Mouse (Mus musculus) embryonic facial prominence, embryonic 15.5 days (tissue): ENCODE data around the gene Isoc2a. TPM values are rescaled to one million over a fixed set of nuclear protein-coding genes. Genes with fewer than 3 reads are reported as not detected.
A peak's percentile ranks its signal among the peaks of the same experiment; 100 is the strongest.
"Not testable (repeated sequence)": the region's sequence is repeated elsewhere in the genome, so short reads cannot be mapped to it uniquely, and the experiment has no call there.

ENCODE experiments used
- ATAC-seq: fragments of 200-750 bp; cut with Nextera tagmentation; 2 replicates; pipeline ENCODE4 v1.8.0; 2017; ENCODE audit warnings: low read depth, moderate TSS enrichment; ENCODE audit not compliant: insufficient number of reproducible peaks, low FRiP score, low TSS enrichment
- H3K27ac ChIP-seq: fragments of 300-500 bp; sonication (generic); replicated peaks from 2 replicates; pipeline ENCODE4 v1.5.1; 2015; ENCODE audit warnings: mild to moderate bottlenecking, inconsistent platforms
- H3K27me3 ChIP-seq: fragments of 300-500 bp; sonication (generic); 2 replicates; pipeline ENCODE4 v1.6.1; 2015; ENCODE audit warnings: inconsistent platforms
- H3K36me3 ChIP-seq: fragments of 300-500 bp; sonication (generic); 2 replicates; pipeline ENCODE4 v1.6.1; 2015; ENCODE audit warnings: mild to moderate bottlenecking, inconsistent platforms
- H3K4me1 ChIP-seq: fragments of 300-500 bp; sonication (generic); 2 replicates; pipeline ENCODE4 v1.6.1; 2015; ENCODE audit warnings: inconsistent platforms
- H3K4me2 ChIP-seq: fragments of 300-500 bp; sonication (generic); replicated peaks from 2 replicates; pipeline ENCODE4 v1.6.1; 2015; ENCODE audit warnings: mild to moderate bottlenecking, inconsistent platforms
- H3K4me3 ChIP-seq: fragments of 300-500 bp; sonication (generic); replicated peaks from 2 replicates; pipeline ENCODE4 v1.5.1; 2015; ENCODE audit warnings: mild to moderate bottlenecking, inconsistent platforms
- H3K9ac ChIP-seq: fragments of 300-500 bp; sonication (generic); 2 replicates; pipeline ENCODE4 v1.6.1; 2015; ENCODE audit warnings: inconsistent platforms
- H3K9me3 ChIP-seq: fragments of 300-500 bp; sonication (generic); replicated peaks from 2 replicates; pipeline ENCODE4 v1.6.1; 2016; ENCODE audit warnings: inconsistent platforms
- WGBS: fragments of 180-500 bp; shearing (Covaris S2); methylation state at CpG from one replicate; pipeline ENCODE4 v1.1.7; 2015; 5-methylcytosine and 5-hydroxymethylcytosine counted together
- polyA plus RNA-seq: library from polyadenylated mRNA; unstranded; fragments of >200 nt; fragmentation: Nextera tagmentation; extraction: Ambion mirVana; gene quantifications from 2 replicates; pipeline ENCODE4 v1.2.1, GENCODE M21; 2015

Gene Isoc2a
- polyA plus RNA-seq, 1 experiment from 2014 or later = 1.2 TPM

- Histone ChIP-seq H3K27me3 (peaks cover 7% of the 10 kb centered on the region; the same call in 1 of the 2 replicates), H3K4me2 (no peak overlapping the region), H3K9ac (no peak overlapping the region), H3K4me3 (no peak overlapping the region), H3K27ac (no peak overlapping the region), H3K4me1 (no peaks in the 10 kb centered on the region), H3K36me3 (no peaks in the 10 kb centered on the region), H3K9me3 (no peaks in the 10 kb centered on the region)
- 74% methylated on average over 11 of the region's 11 CpGs for WGBS
- no peak for ATAC-seq
Observed at GRCm38 (mm10) chr7:4850621-4851314, 26.2 kb upstream of the Isoc2a start.

GRCm38 (mm10) chr7:4851315-4851688, 25.7 kb upstream of the Isoc2a start:
- Histone ChIP-seq H3K27ac (no peak overlapping the region), H3K9ac (no peak overlapping the region), H3K4me1 (no peaks in the 10 kb centered on the region), H3K4me3 (no peak overlapping the region), H3K4me2 (no peak overlapping the region), H3K36me3 (no peaks in the 10 kb centered on the region), H3K9me3 (no peaks in the 10 kb centered on the region), H3K27me3 (peaks cover 7% of the 10 kb centered on the region; the same call in 1 of the 2 replicates)
- WGBS = 61% methylated on average over 8 of the region's 8 CpGs
- ATAC-seq = no peak

GRCm38 (mm10) chr7:4853613-4854012, 23.3 kb upstream of the Isoc2a start:
- H3K9me3 ChIP-seq = no peaks in the 10 kb centered on the region
- H3K27ac ChIP-seq = no peak overlapping the region
- H3K27me3 ChIP-seq = peaks cover 2% of the 10 kb centered on the region; the same call in 1 of the 2 replicates
- ATAC-seq = no peak
- no peaks in the 10 kb centered on the region for H3K36me3 ChIP-seq
- H3K9ac ChIP-seq = no peak overlapping the region
- 83% methylated on average over 3 of the region's 3 CpGs for WGBS
- no peaks in the 10 kb centered on the region for H3K4me1 ChIP-seq
- no peak overlapping the region for H3K4me2 ChIP-seq
- no peak overlapping the region for H3K4me3 ChIP-seq

- Histone ChIP-seq H3K27ac (no peak overlapping the region), H3K9me3 (no peaks in the 10 kb centered on the region), H3K27me3 (no peaks in the 10 kb centered on the region), H3K4me2 (no peak overlapping the region), H3K36me3 (no peaks in the 10 kb centered on the region), H3K9ac (no peak overlapping the region), H3K4me1 (peaks cover 7% of the 10 kb centered on the region; the same call in 1 of the 2 replicates), H3K4me3 (no peak overlapping the region)
- ATAC-seq = no peak
- WGBS = 87% methylated on average over 9 of the region's 9 CpGs
Observed at GRCm38 (mm10) chr7:4856508-4856907, 20.4 kb upstream of the Isoc2a start.

- 62% methylated on average over 7 of the region's 7 CpGs for WGBS
- no peak for ATAC-seq
- no peaks in the 10 kb centered on the region for H3K9me3 ChIP-seq
- no peaks in the 10 kb centered on the region for H3K27me3 ChIP-seq
- H3K9ac ChIP-seq = no peak overlapping the region
- H3K4me1 ChIP-seq = peaks cover 7% of the 10 kb centered on the region; the same call in 1 of the 2 replicates
- H3K4me2 ChIP-seq = no peak overlapping the region
- H3K27ac ChIP-seq = no peak overlapping the region
- no peaks in the 10 kb centered on the region for H3K36me3 ChIP-seq
- no peak overlapping the region for H3K4me3 ChIP-seq
Observed at GRCm38 (mm10) chr7:4857321-4857720, 19.6 kb upstream of the Isoc2a start.

GRCm38 (mm10) chr7:4859418-4859978, 17.5 kb upstream of the Isoc2a start:
- H3K27ac ChIP-seq = no peak overlapping the region
- no peak overlapping the region for H3K4me2 ChIP-seq
- H3K9me3 ChIP-seq = no peaks in the 10 kb centered on the region
- no peak overlapping the region for H3K4me3 ChIP-seq
- H3K36me3 ChIP-seq = no peaks in the 10 kb centered on the region
- ATAC-seq = no peak
- peaks cover 11% of the 10 kb centered on the region for H3K4me1 ChIP-seq
- H3K27me3 ChIP-seq = no peaks in the 10 kb centered on the region
- H3K9ac ChIP-seq = no peak overlapping the region
- WGBS = 62% methylated on average over 12 of the region's 12 CpGs

GRCm38 (mm10) chr7:4860926-4861325, 16.0 kb upstream of the Isoc2a start:
- WGBS = 46% methylated on average over 3 of the region's 3 CpGs
- H3K4me1 ChIP-seq = peaks cover 17% of the 10 kb centered on the region
- not testable (repeated sequence) for H3K4me3 ChIP-seq, H3K27me3 ChIP-seq, H3K9ac ChIP-seq, ATAC-seq, H3K27ac ChIP-seq, H3K36me3 ChIP-seq, H3K4me2 ChIP-seq, H3K9me3 ChIP-seq

GRCm38 (mm10) chr7:4863041-4863440, 13.9 kb upstream of the Isoc2a start:
- H3K9ac ChIP-seq = no peak overlapping the region
- no peak overlapping the region for H3K4me2 ChIP-seq
- no peak for ATAC-seq
- H3K27me3 ChIP-seq = no peaks in the 10 kb centered on the region
- peak overlapping the region; percentile 71 for H3K27ac ChIP-seq
- no peak overlapping the region for H3K4me3 ChIP-seq
- peaks cover 21% of the 10 kb centered on the region for H3K4me1 ChIP-seq
- WGBS = 9% methylated on average over 1 of the region's 1 CpGs
- no peaks in the 10 kb centered on the region for H3K9me3 ChIP-seq
- no peaks in the 10 kb centered on the region for H3K36me3 ChIP-seq

GRCm38 (mm10) chr7:4863541-4864080, 13.3 kb upstream of the Isoc2a start:
- WGBS = 72% methylated on average over 7 of the region's 7 CpGs
- Histone ChIP-seq H3K9ac (no peak overlapping the region), H3K27ac (peak overlapping the region; percentile 71), H3K4me2 (no peak overlapping the region), H3K4me3 (no peak overlapping the region), H3K4me1 (peaks cover 21% of the 10 kb centered on the region), H3K27me3 (no peaks in the 10 kb centered on the region), H3K36me3 (no peaks in the 10 kb centered on the region), H3K9me3 (no peaks in the 10 kb centered on the region)
- no peak for ATAC-seq

GRCm38 (mm10) chr7:4864130-4864845, 12.7 kb upstream of the Isoc2a start:
- Histone ChIP-seq H3K9ac (no peak overlapping the region), H3K4me3 (no peak overlapping the region), H3K9me3 (no peaks in the 10 kb centered on the region), H3K27me3 (no peaks in the 10 kb centered on the region), H3K4me2 (no peak overlapping the region), H3K4me1 (peaks cover 21% of the 10 kb centered on the region), H3K36me3 (no peaks in the 10 kb centered on the region), H3K27ac (peak overlapping the region; percentile 71; the same call in 1 of the 2 replicates)
- no peak for ATAC-seq
- 51% methylated on average over 5 of the region's 5 CpGs for WGBS

- Histone ChIP-seq H3K27me3 (no peaks in the 10 kb centered on the region), H3K4me3 (peak overlapping the region; percentile 65), H3K27ac (peak overlapping the region; percentile 65; the same call in 1 of the 2 replicates), H3K4me1 (peaks cover 16% of the 10 kb centered on the region), H3K36me3 (no peaks in the 10 kb centered on the region), H3K9ac (no peak overlapping the region), H3K4me2 (peak overlapping the region; percentile 55), H3K9me3 (no peaks in the 10 kb centered on the region)
- WGBS = 61% methylated on average over 5 of the region's 5 CpGs
- ATAC-seq = no peak
Observed at GRCm38 (mm10) chr7:4865090-4865489, 11.9 kb upstream of the Isoc2a start.
